Mouse (Mus musculus) hindbrain, embryonic 15.5 days (tissue): ENCODE measurements around the gene Gm28308. TPM values are rescaled to one million over a fixed set of nuclear protein-coding genes. Genes with fewer than 3 reads are reported as not detected.

ENCODE experiments used
- ATAC-seq: fragments of 200-750 bp; cut with Nextera tagmentation; 2 replicates; pipeline ENCODE4 v1.8.0; 2017; ENCODE audit warnings: low read depth, moderate number of reproducible peaks, moderate TSS enrichment; ENCODE audit not compliant: low FRiP score
- H3K27ac ChIP-seq: fragments of 300-500 bp; sonication (generic); replicated peaks from 2 replicates; pipeline ENCODE4 v1.5.1; 2015; ENCODE audit warnings: mild to moderate bottlenecking, inconsistent platforms
- H3K27me3 ChIP-seq: fragments of 300-500 bp; sonication (generic); 2 replicates; pipeline ENCODE4 v1.6.1; 2015; ENCODE audit warnings: control low read depth, inconsistent platforms
- H3K36me3 ChIP-seq: fragments of 300-500 bp; sonication (generic); 2 replicates; pipeline ENCODE4 v1.6.1; 2015; ENCODE audit warnings: control low read depth, inconsistent platforms
- H3K4me1 ChIP-seq: fragments of 300-500 bp; sonication (generic); replicated peaks from 2 replicates; pipeline ENCODE4 v1.6.1; 2015; ENCODE audit warnings: control low read depth, inconsistent platforms
- H3K4me2 ChIP-seq: fragments of 300-500 bp; sonication (generic); 2 replicates; pipeline ENCODE4 v1.6.1; 2015; ENCODE audit warnings: moderate library complexity, mild to moderate bottlenecking, inconsistent platforms
- H3K4me3 ChIP-seq: fragments of 300-500 bp; sonication (generic); 2 replicates; pipeline ENCODE4 v1.5.1; 2015; ENCODE audit warnings: mild to moderate bottlenecking, inconsistent platforms
- H3K9ac ChIP-seq: fragments of 300-500 bp; sonication (generic); 2 replicates; pipeline ENCODE4 v1.6.1; 2015; ENCODE audit warnings: inconsistent platforms
- H3K9me3 ChIP-seq: fragments of 300-500 bp; sonication (generic); 2 replicates; pipeline ENCODE4 v1.6.1; 2016; ENCODE audit warnings: control low read depth, inconsistent platforms
- WGBS: fragments of 180-500 bp; shearing (Covaris S2); methylation state at CpG from one replicate; pipeline ENCODE4 v1.1.7; 2015; 5-methylcytosine and 5-hydroxymethylcytosine counted together
- microRNA counts: library from miRNA; unstranded; fragments of <30 nt; microRNA quantifications from one replicate; lab custom pipeline; 2016
- microRNA-seq: library from miRNA; unstranded; fragments of <30 nt; microRNA quantifications from one replicate; pipeline ENCODE4, GENCODE M21; 2016
- polyA plus RNA-seq: library from polyadenylated mRNA; unstranded; fragments of >200 nt; fragmentation: Nextera tagmentation; extraction: Ambion mirVana; gene quantifications from 2 replicates; pipeline ENCODE4 v1.2.1, GENCODE M21; 2015

The Gm28308 gene
- polyA plus RNA-seq, 1 experiment from 2014 or later: not detected

- WGBS: 38% methylated on average over 9 of the region's 9 CpGs
- no peak overlapping the region for H3K4me2 ChIP-seq
- H3K27ac ChIP-seq: no peak overlapping the region
- no peaks in the 10 kb centered on the region for H3K9me3 ChIP-seq
- no peaks in the 10 kb centered on the region for H3K27me3 ChIP-seq
- no peak for ATAC-seq
- no peak overlapping the region for H3K9ac ChIP-seq
- peaks cover 16% of the 10 kb centered on the region for H3K4me1 ChIP-seq
- H3K4me3 ChIP-seq: no peak overlapping the region
- no peaks in the 10 kb centered on the region for H3K36me3 ChIP-seq
Measured at GRCm38 (mm10) chr6:52137841-52138535, 75.2 kb downstream of the Gm28308 start.

GRCm38 (mm10) chr6:52123673-52124072 is 89.5 kb downstream of the Gm28308 start:
- Histone ChIP-seq H3K4me2 (no peak overlapping the region), H3K4me3 (no peak overlapping the region), H3K27me3 (no peaks in the 10 kb centered on the region), H3K9me3 (no peaks in the 10 kb centered on the region), H3K36me3 (no peaks in the 10 kb centered on the region), H3K9ac (no peak overlapping the region), H3K27ac (no peak overlapping the region), H3K4me1 (peaks cover 18% of the 10 kb centered on the region)
- ATAC-seq: no peak
- 78% methylated on average over 4 of the region's 4 CpGs for WGBS

- no peak overlapping the region for H3K4me3 ChIP-seq
- H3K4me1 ChIP-seq: peaks cover 20% of the 10 kb centered on the region
- no peak overlapping the region for H3K27ac ChIP-seq
- H3K36me3 ChIP-seq: no peaks in the 10 kb centered on the region
- no peak for ATAC-seq
- no peak overlapping the region for H3K9ac ChIP-seq
- no peaks in the 10 kb centered on the region for H3K9me3 ChIP-seq
- H3K4me2 ChIP-seq: no peak overlapping the region
- H3K27me3 ChIP-seq: no peaks in the 10 kb centered on the region
- WGBS: 61% methylated on average over 3 of the region's 3 CpGs
Measured at GRCm38 (mm10) chr6:52121173-52121572, 92.0 kb downstream of the Gm28308 start.

- H3K9me3 ChIP-seq: no peaks in the 10 kb centered on the region
- H3K27ac ChIP-seq: peak overlapping the region; percentile 69
- no peaks in the 10 kb centered on the region for H3K36me3 ChIP-seq
- H3K27me3 ChIP-seq: no peaks in the 10 kb centered on the region
- H3K4me3 ChIP-seq: no peak overlapping the region
- peaks cover 20% of the 10 kb centered on the region for H3K4me1 ChIP-seq
- H3K9ac ChIP-seq: no peak overlapping the region
- H3K4me2 ChIP-seq: peak overlapping the region; percentile 9; the same call in 1 of the 2 replicates
- peak; percentile 89 for ATAC-seq
- WGBS: 16% methylated on average over 6 of the region's 6 CpGs
Measured at GRCm38 (mm10) chr6:52118903-52119635, 94.1 kb downstream of the Gm28308 start.

GRCm38 (mm10) chr6:52115899-52116298 is 97.2 kb downstream of the Gm28308 start:
- H3K4me2 ChIP-seq: no peak overlapping the region
- H3K4me1 ChIP-seq: peaks cover 20% of the 10 kb centered on the region
- ATAC-seq: no peak
- H3K27me3 ChIP-seq: no peaks in the 10 kb centered on the region
- WGBS: 20% methylated on average over 5 of the region's 5 CpGs
- no peak overlapping the region for H3K9ac ChIP-seq
- H3K27ac ChIP-seq: no peak overlapping the region
- H3K4me3 ChIP-seq: no peak overlapping the region
- H3K9me3 ChIP-seq: no peaks in the 10 kb centered on the region
- H3K36me3 ChIP-seq: no peaks in the 10 kb centered on the region

MicroRNAs within 50 kb of the gene (microRNA counts, 519-probe panel; counts per million panel counts)
- microRNA mmu-miR-196b (lab: Ali Mortazavi, UCI): not detected

Small RNA genes lying within 50 kb of the gene (microRNA-seq; reads per million reads assigned to microRNA genes)
- gene Mir196b: 61.3 reads per million, percentile 45 among the genes with 10 or more reads in this experiment

Other genes with a start within 250 kb of the Gm28308 start
- gene Skap2, start 200.8 kb downstream of the Gm28308 start, polyA plus RNA-seq: 22.7 and 27.4 TPM in 2 replicates
- 1.3 and 1.8 TPM in 2 replicates for gene Hoxa1, start 55.0 kb downstream of the Gm28308 start, polyA plus RNA-seq
- gene Hoxa2, start 48.5 kb downstream of the Gm28308 start, polyA plus RNA-seq: 22.4 and 26.8 TPM in 2 replicates
- 4.0 and 4.3 TPM in 2 replicates for gene 5730596B20Rik, start 35.8 kb downstream of the Gm28308 start, polyA plus RNA-seq
- gene Hoxa4, start 21.6 kb downstream of the Gm28308 start, polyA plus RNA-seq: 10.6 and 12.2 TPM in 2 replicates
- gene Hoxa5, start 8.8 kb downstream of the Gm28308 start, polyA plus RNA-seq: 105 and 115 TPM in 2 replicates
- gene Hoxa6, start 4.6 kb downstream of the Gm28308 start, polyA plus RNA-seq: 10.4 and 13.4 TPM in 2 replicates
- gene Hoxa3, start within 50 bp of the Gm28308 start, polyA plus RNA-seq: 15.7 and 16.3 TPM in 2 replicates
- 8.3 and 20.5 TPM in 2 replicates for gene Hoxa7, start 8.5 kb upstream of the Gm28308 start, polyA plus RNA-seq
- 0.58 and 3.4 TPM in 2 replicates for gene Hoxa9, start 17.8 kb upstream of the Gm28308 start, polyA plus RNA-seq
- gene Hoxa10, start 27.5 kb upstream of the Gm28308 start, polyA plus RNA-seq: 0.28 and 0.40 TPM in 2 replicates
- not detected in 2 replicates for gene Hoxa11, start 32.5 kb upstream of the Gm28308 start, polyA plus RNA-seq
- gene Hoxa13, start 47.5 kb upstream of the Gm28308 start, polyA plus RNA-seq: 0.07 TPM in 1 of 2 replicates, not detected in the other
- 2.7 and 3.8 TPM in 2 replicates for gene Evx1, start 100.2 kb upstream of the Gm28308 start, polyA plus RNA-seq